Mouse (Mus musculus): ENCODE measurements at regions not wholly inside any gene's neighbourhood (a gene's known extent, or its start where the extent isn't known, plus 50 kb on each side); places are given as distances from the start of the nearest gene placed in this dataset.

GRCm38 (mm10) chr13:53739127-53739526 lies 266.3 kb upstream of the Msx2 start:
- TF ChIP-seq EP300 (IDR thresholded peaks at IDR 0.05; ENCODE audit: low read depth) (no peak), CTCF (IDR thresholded peaks at IDR 0.05; ENCODE audit: low read depth) (no peak)
